In the genomic region with DNA sequence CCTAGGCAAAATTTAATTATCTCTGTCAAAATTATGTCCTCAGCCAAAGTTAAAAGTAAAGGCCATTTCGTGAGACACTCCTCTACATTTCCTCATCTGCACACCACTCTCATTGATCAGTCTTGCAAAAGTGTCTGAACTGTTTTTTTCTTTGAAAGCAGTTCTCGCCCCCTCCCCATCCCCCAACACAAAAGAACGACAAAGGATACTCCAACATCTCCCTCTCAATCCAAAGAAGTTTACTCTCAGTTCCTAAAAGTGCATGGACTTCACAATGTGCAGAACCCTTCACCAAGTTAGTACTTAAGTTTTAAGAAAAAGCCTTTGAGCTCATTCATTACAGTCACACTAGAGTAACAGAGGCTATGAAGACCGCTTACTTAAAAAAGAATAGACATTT, we compare ENCODE assay signal across 8 mouse cellular contexts. TPM values are rescaled to one million over a fixed set of nuclear protein-coding genes. Genes with fewer than 3 reads are reported as not detected.
DNase-seq lines count a peak whose midpoint lies in the region; ATAC-seq and TF ChIP-seq lines count a peak whose summit lies in the region.

No protein-coding gene starts in this region.

- peaks cover 3% of the 10 kb centered on the region for H3K36me3 ChIP-seq in heart, adult 2 months (ENCODE audit: control insufficient read depth, insufficient read depth, low read length)
- no peaks in the 10 kb centered on the region for H3K36me3 ChIP-seq in hindbrain, embryonic 11.5 days (ENCODE audit: control insufficient read depth, insufficient read depth, low read length)
- H3K36me3 ChIP-seq in midbrain, embryonic 10.5 days = peaks cover 18% of the 10 kb centered on the region

- no peak for TF ChIP-seq CTCF in heart, adult 2 months (IDR thresholded peaks at IDR 0.05)
- TF ChIP-seq CTCF in brain, embryonic 14.5 days (IDR thresholded peaks at IDR 0.05; ENCODE audit: borderline replicate concordance, extremely low read depth, insufficient read depth, insufficient read length) = no peak

- no peak overlapping the region for H3K9ac ChIP-seq in heart, adult 2 months (ENCODE audit: low read depth, low read length)
- H3K9ac ChIP-seq in hindbrain, embryonic 11.5 days (ENCODE audit: low read depth, low read length) = peak overlapping the region; percentile 55

- DNase-seq in heart, adult 2 months = no peak
- no peak for DNase-seq in heart, adult 11 months
- DNase-seq in brain, embryonic 14.5 days (ENCODE audit: low read depth) = peak; percentile 59
- DNase-seq in hindbrain, embryonic 11.5 days (ENCODE audit: low spot score) = peak; percentile 47
- DNase-seq in midbrain, embryonic 10.5 days (ENCODE audit: low spot score) = peak; percentile 26
- no peak for DNase-seq in yolk sac, embryonic 10.5 days (ENCODE audit: low spot score)
- no peak for DNase-seq in urinary bladder, postnatal 25 days (ENCODE audit: low spot score)
- DNase-seq in frontal cortex, postnatal 25 days (ENCODE audit: low spot score in 2 of 2) = no peak

- H3K4me2 ChIP-seq in hindbrain, embryonic 11.5 days (replicated peaks; ENCODE audit: low read depth, low read length) = peak overlapping the region; percentile 37

- no peaks in the 10 kb centered on the region; the same call in none of the 2 replicates for H3K4me1 ChIP-seq in heart, adult 2 months (ENCODE audit: control insufficient read depth, insufficient read depth, low read length)
- no peaks in the 10 kb centered on the region for H3K4me1 ChIP-seq in hindbrain, embryonic 11.5 days (replicated peaks; ENCODE audit: control insufficient read depth, insufficient read depth, low read length)
- peaks cover 39% of the 10 kb centered on the region for H3K4me1 ChIP-seq in midbrain, embryonic 10.5 days

- no peak for TF ChIP-seq EP300 in heart, adult 2 months (IDR thresholded peaks at IDR 0.05; ENCODE audit: insufficient read depth, low read depth, low read length)

- TF ChIP-seq POLR2A in heart, adult 2 months (IDR thresholded peaks at IDR 0.05; ENCODE audit: insufficient read depth, low read depth, low read length) = no peak
- TF ChIP-seq POLR2A in brain, embryonic 14.5 days (IDR thresholded peaks at IDR 0.05; ENCODE audit: borderline replicate concordance, extremely low read depth, insufficient read depth, insufficient read length, poor library complexity, severe bottlenecking) = no peak

- H3K4me3 ChIP-seq in heart, adult 2 months = peak overlapping the region; percentile 11; the same call in 1 of the 2 replicates
- H3K4me3 ChIP-seq in hindbrain, embryonic 11.5 days (ENCODE audit: low read depth, low read length) = peak overlapping the region; percentile 39
- H3K4me3 ChIP-seq in midbrain, embryonic 10.5 days = peak overlapping the region; percentile 73

- H3K27me3 ChIP-seq in heart, adult 2 months (ENCODE audit: control insufficient read depth, insufficient read depth, low read length) = no peaks in the 10 kb centered on the region
- H3K27me3 ChIP-seq in hindbrain, embryonic 11.5 days (ENCODE audit: control insufficient read depth, insufficient read depth, low read length) = no peaks in the 10 kb centered on the region
- no peaks in the 10 kb centered on the region for H3K27me3 ChIP-seq in midbrain, embryonic 10.5 days (ENCODE audit: low read depth, poor library complexity, severe bottlenecking)

- intact Hi-C loops in heart, adult 2 months (cut with DNase I) = no loop called here

- no peaks in the 10 kb centered on the region for H3K79me2 ChIP-seq in heart, adult 2 months (replicated peaks; ENCODE audit: control insufficient read depth, insufficient read depth, low read length)

- ATAC-seq in hindbrain, embryonic 11.5 days (ENCODE audit: low FRiP score) = no peak

- WGBS in heart, adult 2 months = 60% methylated on average over 4 of the region's 4 CpGs
- 20% methylated on average over 4 of the region's 4 CpGs for WGBS in hindbrain, embryonic 11.5 days
- 21% methylated on average over 4 of the region's 4 CpGs for WGBS in midbrain, embryonic 10.5 days

- H3K27ac ChIP-seq in heart, adult 2 months = no peak overlapping the region
- peak overlapping the region; percentile 24; the same call in 1 of the 2 replicates for H3K27ac ChIP-seq in hindbrain, embryonic 11.5 days (ENCODE audit: low read depth, low read length)
- peak overlapping the region; percentile 88 for H3K27ac ChIP-seq in midbrain, embryonic 10.5 days (replicated peaks)

- H3K9me3 ChIP-seq in hindbrain, embryonic 11.5 days (ENCODE audit: control insufficient read depth, low read length) = no peaks in the 10 kb centered on the region
- H3K9me3 ChIP-seq in midbrain, embryonic 10.5 days (replicated peaks) = no peaks in the 10 kb centered on the region

RNA-seq across cellular contexts. Expression of gene Abcd2, which starts 1.6 kb away (rescaled TPM):
- 1 to 10 TPM; 3.9 to 4.8 TPM for total RNA-seq in heart, adult 2 months (2021)
- polyA plus RNA-seq in heart, adult 2 months (2012; rRNA removed) = 2.2 and 2.3 TPM in 2 replicates
- polyA plus RNA-seq in brain, embryonic 14.5 days (2012; rRNA removed) = 5.7 and 7.2 TPM in 2 replicates
- polyA plus RNA-seq in hindbrain, embryonic 11.5 days (2014; fragmentation: Nextera tagmentation; extraction: Ambion mirVana) = 22.1 and 23.4 TPM in 2 replicates
- 24.8 and 30.2 TPM in 2 replicates for polyA plus RNA-seq in midbrain, embryonic 10.5 days (2016; fragmentation: Nextera tagmentation; extraction: Ambion mirVana)

RNA-seq across cellular contexts. Expression of gene CN725425, which starts 9.3 kb away (rescaled TPM):
- 1 to 10 TPM in 1 of 2 experiments, under 1 TPM in 1; 0.82 to 1.0 TPM for total RNA-seq in heart, adult 2 months (2021)
- 0.39 and 0.79 TPM in 2 replicates for polyA plus RNA-seq in heart, adult 2 months (2012; rRNA removed)
- polyA plus RNA-seq in brain, embryonic 14.5 days (2012; rRNA removed) = not detected in 2 replicates
- polyA plus RNA-seq in hindbrain, embryonic 11.5 days (2014; fragmentation: Nextera tagmentation; extraction: Ambion mirVana) = not detected in 2 replicates
- not detected in 2 replicates for polyA plus RNA-seq in midbrain, embryonic 10.5 days (2016; fragmentation: Nextera tagmentation; extraction: Ambion mirVana)

Comparison
In these comparisons a context has a peak if more than half of its experiments do, and no peak if none do; other contexts are left out.
1. DNase-seq: peak in brain, embryonic 14.5 days (single experiment), hindbrain, embryonic 11.5 days (single experiment) and midbrain, embryonic 10.5 days (single experiment); none in heart, adult 2 months (0 of 2), heart, adult 11 months (single experiment), yolk sac, embryonic 10.5 days (single experiment), urinary bladder, postnatal 25 days (single experiment) and frontal cortex, postnatal 25 days (0 of 2).
2. H3K4me3 ChIP-seq: peak in every context shown above with its lines; median percentile 73 in midbrain, embryonic 10.5 days; 39 in hindbrain, embryonic 11.5 days; 11 in heart, adult 2 months.